Mouse (Mus musculus) heart, embryonic 10.5 days (tissue): Measurements from ENCODE around the gene 1810030O07Rik. TPM values are rescaled to one million over a fixed set of nuclear protein-coding genes. Genes with fewer than 3 reads are reported as not detected.
"Not testable (repeated sequence)": the region's sequence is repeated elsewhere in the genome, so short reads cannot be mapped to it uniquely, and the experiment has no call there.

Experiments used
- DNase-seq: peaks from one replicate; pipeline ENCODE4 v3.0.0-alpha.2; 2017; ENCODE audit warnings: low spot score
- H3K27ac ChIP-seq: fragments of 300-500 bp; sonication (generic); 2 replicates; pipeline ENCODE4 v1.5.1; 2016; ENCODE audit warnings: mild to moderate bottlenecking
- H3K27me3 ChIP-seq: fragments of 300-500 bp; sonication (generic); 2 replicates; pipeline ENCODE4 v1.6.1; 2016; ENCODE audit warnings: mild to moderate bottlenecking; ENCODE audit not compliant: poor library complexity, insufficient read depth, severe bottlenecking
- H3K36me3 ChIP-seq: fragments of 300-500 bp; sonication (generic); 2 replicates; pipeline ENCODE4 v1.6.1; 2016; ENCODE audit warnings: mild to moderate bottlenecking, moderate library complexity
- H3K4me1 ChIP-seq: fragments of 300-500 bp; sonication (generic); 2 replicates; pipeline ENCODE4 v1.6.1; 2016; ENCODE audit warnings: mild to moderate bottlenecking
- H3K4me3 ChIP-seq: fragments of 300-500 bp; sonication (generic); 2 replicates; pipeline ENCODE4 v1.5.1; 2016; ENCODE audit warnings: mild to moderate bottlenecking, moderate library complexity
- H3K9me3 ChIP-seq: fragments of 300-500 bp; sonication (generic); 2 replicates; pipeline ENCODE4 v1.6.1; 2016; ENCODE audit warnings: mild to moderate bottlenecking, moderate library complexity
- WGBS: fragments of 180-500 bp; shearing (Covaris S2); methylation state at CpG from one replicate; pipeline ENCODE4 v1.1.7; 2016; 5-methylcytosine and 5-hydroxymethylcytosine counted together
- polyA plus RNA-seq: library from polyadenylated mRNA; unstranded; fragments of >200 nt; fragmentation: Nextera tagmentation; extraction: Ambion mirVana; gene quantifications from 2 replicates; pipeline ENCODE4 v1.2.1, GENCODE M21; 2016

1810030O07Rik gene
- polyA plus RNA-seq, result 23.8 and 30.9 TPM in 2 replicates

DNA sequence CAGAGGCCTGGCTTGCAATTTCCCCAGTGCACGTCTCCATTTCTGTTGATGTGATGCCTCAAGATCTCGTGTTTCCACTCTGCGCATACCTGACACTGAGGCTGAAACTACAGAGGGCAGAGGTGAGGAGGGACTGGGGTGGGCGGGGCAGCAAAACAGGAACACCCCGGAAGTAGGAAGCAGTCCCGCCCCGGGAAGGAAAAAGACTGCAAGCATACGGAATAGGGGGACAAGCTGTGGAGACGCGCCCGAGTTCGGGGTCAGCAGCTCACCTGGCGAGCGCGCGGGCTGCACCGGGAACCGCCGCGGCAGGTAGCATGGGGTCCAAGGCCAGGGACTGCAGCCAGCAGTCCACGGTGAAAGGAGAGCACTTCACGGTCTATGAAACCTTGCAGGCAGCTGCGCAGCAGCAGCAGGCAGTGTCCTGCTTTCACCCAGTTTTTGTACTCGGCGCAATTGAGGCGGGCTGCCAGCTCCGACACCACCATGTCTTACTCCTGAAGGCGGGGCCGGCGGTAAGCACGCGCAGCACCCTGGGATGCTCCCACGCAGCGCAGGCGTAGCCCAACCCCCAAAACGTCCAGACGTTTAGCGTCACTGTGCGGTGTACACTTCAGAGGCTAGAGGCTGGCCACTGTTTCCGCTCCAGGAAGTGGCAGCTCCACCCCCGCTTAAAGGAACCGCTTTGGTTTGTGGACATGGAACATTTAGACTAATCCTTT is at the start of gene 1810030O07Rik:
1810030O07Rik (minus strand) TSS at position 615 of the 722 bp plus-strand sequence.
- Histone ChIP-seq H3K36me3 (peaks cover 14% of the 10 kb centered on the region), H3K4me1 (no peaks in the 10 kb centered on the region), H3K27ac (peak within 1 kb of the TSS; percentile 88), H3K4me3 (peak within 1 kb of the TSS; percentile 72), H3K27me3 (peaks cover 11% of the 10 kb centered on the region; the same call in 1 of the 2 replicates), H3K9me3 (no peaks in the 10 kb centered on the region)
- WGBS, result 7% methylated on average over 42 of the region's 42 CpGs
- peak; percentile 95 for DNase-seq

DNA sequence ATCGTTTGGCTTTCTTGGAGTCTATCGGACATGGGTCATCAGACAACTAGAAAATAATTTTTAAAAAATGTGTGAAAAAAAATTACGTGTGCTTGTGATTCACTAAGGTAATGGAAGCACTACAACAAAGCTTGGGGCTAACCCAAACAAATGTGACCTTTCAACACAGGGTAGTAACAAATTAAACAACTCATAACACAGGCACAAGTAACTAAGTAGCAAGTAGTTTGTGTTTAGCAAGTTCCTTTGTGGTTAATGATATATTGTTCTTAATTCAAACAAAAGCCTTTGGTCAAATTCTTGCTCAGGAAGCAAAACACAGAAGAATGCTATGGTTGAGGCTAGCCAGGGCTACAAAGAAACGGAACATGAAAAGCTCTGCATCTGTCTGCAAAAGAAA is 42.6 kb upstream of the 1810030O07Rik start:
- Histone ChIP-seq H3K27me3 (no peaks in the 10 kb centered on the region), H3K4me1 (no peaks in the 10 kb centered on the region), H3K4me3 (no peak overlapping the region), H3K36me3 (peaks cover 40% of the 10 kb centered on the region), H3K27ac (no peak overlapping the region), H3K9me3 (no peaks in the 10 kb centered on the region)
- no peak for DNase-seq
- 84% methylated on average over 4 of the region's 4 CpGs for WGBS

DNA sequence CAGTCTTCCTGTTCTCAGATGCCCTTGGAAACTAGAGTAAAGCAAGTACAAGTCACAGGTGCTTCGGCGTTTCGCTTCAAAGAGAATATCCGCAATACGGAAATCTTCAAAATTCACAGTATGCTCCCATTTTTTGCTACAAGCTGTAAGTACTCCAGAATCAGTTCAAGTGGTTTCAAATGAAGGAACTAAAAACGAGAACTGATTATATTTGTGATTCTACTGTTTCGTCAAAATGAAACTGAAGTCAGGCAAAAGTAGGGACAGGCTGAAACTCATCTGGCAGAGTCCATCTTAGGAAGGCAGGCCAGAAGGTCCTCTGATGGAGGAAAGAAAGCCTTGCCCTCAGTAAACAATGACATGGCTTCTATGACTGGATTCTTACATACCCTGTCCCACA is 40.3 kb upstream of the 1810030O07Rik start:
- WGBS, result 92% methylated on average over 7 of the region's 7 CpGs
- peaks cover 35% of the 10 kb centered on the region for H3K36me3 ChIP-seq
- DNase-seq, result no peak

DNA sequence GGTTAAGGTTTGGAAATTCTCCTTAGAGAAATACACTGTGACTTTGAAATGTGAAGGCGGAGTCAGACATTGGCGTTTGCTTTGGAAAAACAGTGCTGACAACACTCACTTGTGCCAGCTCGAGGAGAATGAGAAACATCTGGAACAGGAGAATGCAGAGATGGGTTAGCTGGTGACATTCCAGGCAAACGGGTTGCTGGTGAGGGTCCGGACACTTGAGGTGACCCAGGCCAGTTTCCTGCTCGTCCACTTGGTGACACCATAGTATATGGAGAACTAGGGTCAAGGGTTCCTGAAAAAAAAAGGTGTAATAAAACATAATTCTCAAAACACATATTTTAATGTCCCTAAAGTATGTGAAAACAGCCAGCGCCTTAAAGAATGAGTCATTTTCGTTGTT is 13.4 kb upstream of the 1810030O07Rik start:
- no peak overlapping the region for H3K4me3 ChIP-seq
- H3K4me1 ChIP-seq, result no peaks in the 10 kb centered on the region
- peaks cover 20% of the 10 kb centered on the region; the same call in 1 of the 2 replicates for H3K36me3 ChIP-seq
- no peaks in the 10 kb centered on the region for H3K27me3 ChIP-seq
- no peak for DNase-seq
- H3K27ac ChIP-seq, result no peak overlapping the region
- WGBS, result 76% methylated on average over 8 of the region's 8 CpGs
- no peaks in the 10 kb centered on the region for H3K9me3 ChIP-seq

More for the DNA sequence above, 40.3 kb upstream of the 1810030O07Rik start:
- H3K4me3 ChIP-seq, result no peak overlapping the region
- H3K27me3 ChIP-seq, result no peaks in the 10 kb centered on the region
- no peak overlapping the region for H3K27ac ChIP-seq
- H3K4me1 ChIP-seq, result no peaks in the 10 kb centered on the region
- no peaks in the 10 kb centered on the region for H3K9me3 ChIP-seq

DNA sequence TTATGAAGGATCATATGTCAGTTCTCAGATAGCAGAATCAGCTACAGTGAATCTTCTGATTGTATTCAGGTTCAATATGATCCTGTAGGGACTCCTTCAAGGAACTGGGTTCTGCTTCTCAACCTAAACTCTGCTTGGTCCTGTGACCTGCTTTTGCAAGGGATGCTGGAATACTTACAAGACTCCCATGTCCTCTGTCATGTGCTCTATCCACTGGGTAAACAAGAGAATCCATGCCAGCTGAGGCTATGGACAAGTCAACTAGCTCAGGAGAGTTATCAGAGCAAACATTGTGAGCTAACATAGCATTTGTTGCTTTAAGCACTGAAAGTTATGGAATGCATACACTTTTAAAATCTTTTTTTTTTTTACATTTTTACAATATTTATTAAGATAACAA is 12.6 kb upstream of the 1810030O07Rik start:
- Histone ChIP-seq H3K27me3 (no peaks in the 10 kb centered on the region), H3K27ac (no peak overlapping the region), H3K36me3 (peaks cover 20% of the 10 kb centered on the region; the same call in 1 of the 2 replicates), H3K9me3 (no peaks in the 10 kb centered on the region), H3K4me3 (no peak overlapping the region), H3K4me1 (no peaks in the 10 kb centered on the region)
- no peak for DNase-seq

DNA sequence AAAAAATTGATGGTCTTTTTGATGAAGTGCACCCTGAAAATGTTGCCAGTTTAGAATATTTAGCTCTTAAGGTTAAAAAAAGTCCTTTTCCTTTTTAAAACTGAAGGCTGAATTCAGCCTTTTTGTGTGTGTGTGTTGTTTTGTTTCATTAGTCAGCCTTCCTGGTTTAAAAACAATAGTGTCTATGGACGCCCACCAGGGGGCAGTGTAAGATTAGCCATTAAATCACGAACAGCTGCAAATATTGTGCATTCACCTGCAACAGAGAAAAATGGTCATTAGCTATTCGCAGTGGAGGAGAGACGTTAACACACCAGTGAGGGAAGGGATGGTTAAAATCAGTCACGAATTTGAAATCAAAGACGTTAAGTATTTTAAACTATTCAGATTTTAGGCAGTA is 3.9 kb upstream of the 1810030O07Rik start:
- 39% methylated on average over 6 of the region's 6 CpGs for WGBS
- DNase-seq, result no peak
- H3K27me3 ChIP-seq, result peaks cover 11% of the 10 kb centered on the region; the same call in 1 of the 2 replicates
- no peak overlapping the region for H3K27ac ChIP-seq
- peaks cover 9% of the 10 kb centered on the region; the same call in 1 of the 2 replicates for H3K36me3 ChIP-seq
- no peaks in the 10 kb centered on the region for H3K4me1 ChIP-seq
- H3K4me3 ChIP-seq, result no peak overlapping the region
- no peaks in the 10 kb centered on the region for H3K9me3 ChIP-seq

DNA sequence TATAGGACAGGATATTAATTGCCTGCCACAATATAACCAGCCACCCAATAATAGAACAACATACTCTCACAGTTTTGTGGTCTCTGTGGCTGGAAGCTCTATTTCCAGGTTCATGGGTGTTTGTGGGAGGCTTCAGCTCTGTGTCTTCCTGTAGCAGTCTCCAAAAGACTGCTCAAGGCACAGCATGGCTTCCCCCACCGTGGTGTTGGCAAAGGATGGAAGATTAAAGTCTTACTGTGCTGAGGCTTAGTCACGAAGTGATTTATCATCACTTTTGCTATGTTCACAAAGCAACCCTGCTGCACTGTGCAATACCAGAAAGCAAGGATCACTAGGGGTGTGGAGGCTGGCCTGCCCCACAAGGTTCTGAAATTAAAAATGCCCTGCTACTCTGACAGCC is 19.6 kb downstream of the 1810030O07Rik start:
- peaks cover 48% of the 10 kb centered on the region for H3K36me3 ChIP-seq
- no peak for DNase-seq
- H3K9me3 ChIP-seq, result no peaks in the 10 kb centered on the region
- H3K27me3 ChIP-seq, result no peaks in the 10 kb centered on the region
- WGBS, result 78% methylated on average over 2 of the region's 2 CpGs
- H3K27ac ChIP-seq, result no peak overlapping the region
- H3K4me1 ChIP-seq, result no peaks in the 10 kb centered on the region
- H3K4me3 ChIP-seq, result no peak overlapping the region

DNA sequence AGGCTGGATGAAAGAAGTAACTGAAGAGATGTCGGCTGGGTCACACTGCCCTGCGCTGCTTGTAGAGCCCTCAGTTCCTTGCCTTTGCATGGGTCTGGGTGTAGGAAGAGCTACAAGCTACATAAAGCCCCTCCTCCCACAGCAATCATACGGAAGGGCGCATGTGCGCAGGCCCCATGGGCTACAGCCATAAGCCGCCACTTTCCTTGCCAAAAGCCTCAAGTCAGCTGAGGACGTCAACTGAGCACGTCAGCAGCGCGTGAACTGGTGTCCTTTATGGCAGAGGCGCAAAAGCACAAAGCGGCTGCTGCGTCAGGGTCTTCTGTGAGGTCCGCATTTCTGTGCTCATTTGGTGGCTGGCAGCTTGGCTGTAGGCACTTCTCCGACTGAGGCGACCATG is 21.6 kb downstream of the 1810030O07Rik start:
- no peaks in the 10 kb centered on the region for H3K27me3 ChIP-seq
- peaks cover 36% of the 10 kb centered on the region for H3K36me3 ChIP-seq
- DNase-seq, result no peak
- no peaks in the 10 kb centered on the region for H3K4me1 ChIP-seq
- no peak overlapping the region for H3K27ac ChIP-seq
- H3K4me3 ChIP-seq, result no peak overlapping the region
- H3K9me3 ChIP-seq, result no peaks in the 10 kb centered on the region
- 85% methylated on average over 16 of the region's 16 CpGs for WGBS

DNA sequence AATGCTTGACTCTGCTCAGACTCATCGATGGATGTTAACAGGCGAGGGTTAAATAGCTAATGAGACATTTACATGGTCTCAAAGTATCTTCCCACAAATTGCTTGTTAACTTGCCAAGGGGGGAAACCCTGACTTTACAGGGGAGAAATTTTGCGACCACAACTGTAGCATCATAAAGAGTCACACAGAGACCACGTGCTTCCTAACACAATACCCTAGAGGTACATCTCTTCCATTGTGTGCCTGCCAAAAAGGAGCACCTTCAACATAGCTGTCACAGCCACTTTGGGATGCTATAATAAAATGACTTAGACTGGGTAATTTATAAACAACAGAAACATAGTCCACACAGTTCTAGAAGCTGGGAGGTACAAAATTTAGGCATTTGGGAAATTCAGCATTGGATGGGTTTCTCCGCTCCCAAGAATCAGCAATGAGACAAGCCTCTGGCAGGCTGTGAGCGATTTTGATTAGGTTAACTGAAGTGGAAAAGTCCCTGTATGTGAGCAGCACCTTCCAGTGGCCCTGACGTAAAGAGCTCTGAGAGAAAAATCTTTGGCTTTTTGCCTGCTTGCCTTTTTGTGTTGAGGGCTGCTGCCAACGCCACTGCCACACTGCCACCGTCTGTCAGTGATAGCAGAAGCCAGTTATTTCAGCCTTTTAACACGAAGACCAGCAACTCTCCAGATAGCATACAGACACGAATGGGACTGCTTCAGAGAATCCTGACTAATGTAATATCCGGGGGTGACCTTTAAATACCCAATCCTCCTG is 27.8 kb downstream of the 1810030O07Rik start:
- Histone ChIP-seq H3K36me3 (peaks cover 4% of the 10 kb centered on the region; the same call in 1 of the 2 replicates), H3K4me3 (no peak overlapping the region), H3K27ac (no peak overlapping the region), H3K4me1 (no peaks in the 10 kb centered on the region), H3K27me3 (no peaks in the 10 kb centered on the region; the same call in 1 of the 2 replicates), H3K9me3 (no peaks in the 10 kb centered on the region)
- WGBS, result 60% methylated on average over 12 of the region's 12 CpGs
- no peak for DNase-seq

DNA sequence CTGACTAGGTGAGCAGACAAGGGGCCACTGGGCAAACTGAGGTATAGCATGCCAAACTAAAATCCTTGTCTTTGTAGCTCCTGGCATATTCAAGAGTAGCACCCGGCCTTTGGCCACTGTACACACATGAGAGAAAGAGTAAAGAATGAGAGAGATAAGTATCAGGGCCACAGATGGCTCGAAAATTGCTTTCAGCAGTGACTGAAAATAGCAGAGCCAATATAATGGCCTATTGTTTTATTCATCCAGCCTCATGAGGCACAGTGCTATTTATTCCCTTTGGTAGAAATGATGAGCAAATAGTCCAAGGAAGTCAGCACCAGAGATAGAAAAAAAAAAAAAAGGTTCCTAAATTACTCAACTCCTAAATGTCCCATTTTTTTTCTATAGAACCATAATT is 28.5 kb downstream of the 1810030O07Rik start:
- Histone ChIP-seq H3K4me1 (no peaks in the 10 kb centered on the region), H3K36me3 (peaks cover 2% of the 10 kb centered on the region; the same call in 1 of the 2 replicates), H3K4me3 (no peak overlapping the region), H3K27ac (no peak overlapping the region), H3K27me3 (no peaks in the 10 kb centered on the region; the same call in 1 of the 2 replicates), H3K9me3 (no peaks in the 10 kb centered on the region)
- WGBS, result 66% methylated on average over 2 of the region's 2 CpGs
- DNase-seq, result no peak

DNA sequence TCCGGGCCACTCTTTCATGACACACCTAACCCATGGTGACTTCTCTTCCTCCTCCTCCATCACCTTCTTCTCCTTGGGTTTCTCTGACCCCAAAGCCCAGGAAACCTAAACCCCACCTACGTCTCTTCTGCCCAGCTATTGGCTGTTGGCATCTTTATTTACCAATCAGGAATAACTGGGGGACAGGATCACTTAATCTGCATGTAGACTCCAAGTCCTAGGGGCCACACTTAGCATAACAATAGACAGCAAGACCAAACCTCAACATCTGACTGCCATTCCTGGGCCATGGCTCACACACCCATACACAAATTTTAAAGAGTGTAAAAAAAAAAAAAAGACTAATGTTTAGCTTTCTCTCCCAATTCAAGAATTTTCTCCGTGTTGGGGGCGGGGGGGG is 48.3 kb downstream of the 1810030O07Rik start:
- Histone ChIP-seq H3K4me3 (no peak overlapping the region), H3K27me3 (no peaks in the 10 kb centered on the region), H3K9me3 (no peaks in the 10 kb centered on the region), H3K4me1 (no peaks in the 10 kb centered on the region), H3K27ac (no peak overlapping the region), H3K36me3 (no peaks in the 10 kb centered on the region)
- no peak for DNase-seq
- 65% methylated on average over 3 of the region's 4 CpGs for WGBS

DNA sequence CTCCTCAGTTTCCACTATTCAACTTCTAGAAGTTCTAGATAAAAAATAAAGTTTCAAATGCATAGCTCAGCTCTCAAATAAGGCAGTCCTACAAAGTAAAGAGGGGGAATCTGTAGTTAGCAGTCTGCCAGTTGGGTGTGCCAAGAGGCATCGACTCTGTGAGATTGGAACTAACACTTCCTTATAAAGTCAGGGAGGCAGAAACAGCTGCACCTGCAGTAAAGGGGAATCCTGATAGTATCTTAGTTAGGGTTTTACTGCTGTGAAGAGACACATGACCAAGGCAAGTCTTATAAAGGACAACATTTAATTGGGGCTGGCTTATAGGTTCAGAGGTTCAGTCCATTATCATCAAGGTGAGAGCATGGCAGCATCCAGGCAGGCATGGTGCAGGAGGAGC is 61.1 kb downstream of the 1810030O07Rik start:
- not testable (repeated sequence) for H3K9me3 ChIP-seq, H3K4me3 ChIP-seq, DNase-seq, H3K27ac ChIP-seq, H3K27me3 ChIP-seq, H3K4me1 ChIP-seq
- peaks cover 15% of the 10 kb centered on the region; the same call in 1 of the 2 replicates for H3K36me3 ChIP-seq
- 92% methylated on average over 1 of the region's 1 CpGs for WGBS

DNA sequence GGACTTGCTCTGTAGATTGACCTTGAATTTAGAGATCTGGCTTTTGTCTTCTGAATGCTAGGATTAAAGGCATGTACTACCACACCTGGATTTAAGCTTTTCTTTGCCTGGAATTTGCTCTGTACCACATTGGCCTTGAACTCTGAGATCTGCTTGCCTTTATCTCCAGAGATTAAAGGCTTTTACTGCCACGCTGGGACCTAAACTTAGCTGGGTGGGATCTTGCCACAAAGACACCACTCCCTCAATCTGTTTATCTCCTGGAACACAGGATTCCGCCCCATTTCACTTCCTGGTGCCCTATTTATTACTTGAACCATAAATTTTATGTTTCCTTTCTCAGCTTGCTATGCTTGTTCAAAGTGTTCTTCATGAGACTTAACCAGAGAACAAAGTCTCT is 62.3 kb downstream of the 1810030O07Rik start:
- DNase-seq, result no peak
- 54% methylated on average over 2 of the region's 2 CpGs for WGBS
- no peaks in the 10 kb centered on the region for H3K27me3 ChIP-seq
- H3K4me1 ChIP-seq, result no peaks in the 10 kb centered on the region
- H3K4me3 ChIP-seq, result no peak overlapping the region
- H3K36me3 ChIP-seq, result peaks cover 15% of the 10 kb centered on the region; the same call in 1 of the 2 replicates
- no peaks in the 10 kb centered on the region for H3K9me3 ChIP-seq
- H3K27ac ChIP-seq, result no peak overlapping the region
